Mouse (Mus musculus) MEL (cell line): ENCODE results near the gene Gpr85. TPM values are rescaled to one million over a fixed set of nuclear protein-coding genes. Genes with fewer than 3 reads are reported as not detected.
A peak's percentile ranks its signal among the peaks of the same experiment; 100 is the strongest.

Experiments
- DNase-seq: peaks from one replicate; pipeline ENCODE4 v3.0.0; 2011; ENCODE audit warnings: low read depth, low spot score
- H3K27ac ChIP-seq: 2 replicates; pipeline ENCODE4 v1.5.1; 2012; ENCODE audit warnings: low read depth, mild to moderate bottlenecking, control low read depth, low read length, moderate library complexity; ENCODE audit not compliant: control insufficient read depth
- H3K27me3 ChIP-seq, 2 experiments: fragments of 150-350 bp in 1 of 2; sonication (generic) in 1 of 2; 2 replicates each; pipeline ENCODE4 v1.6.1; 2012; ENCODE audit warnings: low read length in 2 of 2, mild to moderate bottlenecking in 2 of 2, improper control_type of control experiment in 1 of 2, moderate library complexity in 1 of 2; ENCODE audit not compliant: insufficient read depth in 2 of 2, control insufficient read depth in 1 of 2
- H3K36me3 ChIP-seq, 2 experiments: 2 replicates each; pipeline ENCODE4 v1.6.1; 2012 to 2014; ENCODE audit warnings: low read length in 2 of 2, improper control_type of control experiment in 1 of 2, inconsistent platforms in 1 of 2, mild to moderate bottlenecking in 1 of 2; ENCODE audit not compliant: insufficient read depth in 2 of 2, control insufficient read depth in 1 of 2
- H3K4me1 ChIP-seq, 2 experiments: fragments of 150-350 bp in 1 of 2; sonication (generic) in 1 of 2; 2 replicates each; pipeline ENCODE4 v1.6.1; 2012; ENCODE audit warnings: low read length in 2 of 2, improper control_type of control experiment in 1 of 2, mild to moderate bottlenecking in 1 of 2; ENCODE audit not compliant: insufficient read depth in 2 of 2, control insufficient read depth in 1 of 2
- H3K4me3 ChIP-seq, 2 experiments: fragments of 150-350 bp in 1 of 2; sonication (generic) in 1 of 2; 2 replicates each; pipeline ENCODE4 v1.5.1; 2012; ENCODE audit warnings: low read depth in 2 of 2, low read length in 2 of 2, mild to moderate bottlenecking in 2 of 2, moderate library complexity in 2 of 2, control low read depth in 1 of 2, improper control_type of control experiment in 1 of 2; ENCODE audit not compliant: control insufficient read depth in 1 of 2, insufficient read depth in 1 of 2
- H3K79me2 ChIP-seq: 2 replicates; pipeline ENCODE4 v1.6.1; 2012; ENCODE audit warnings: mild to moderate bottlenecking, low read length, moderate library complexity; ENCODE audit not compliant: control insufficient read depth, poor library complexity, insufficient read depth
- H3K9ac ChIP-seq: 2 replicates; pipeline ENCODE4 v1.6.1; 2012; ENCODE audit warnings: low read depth, mild to moderate bottlenecking, control low read depth, low read length, moderate library complexity; ENCODE audit not compliant: control insufficient read depth, poor library complexity, severe bottlenecking
- H3K9me3 ChIP-seq: fragments of 150-350 bp; sonication (generic); replicated peaks from 2 replicates; pipeline ENCODE4 v1.6.1; 2012; ENCODE audit warnings: mild to moderate bottlenecking, low read length, improper control_type of control experiment, moderate library complexity; ENCODE audit not compliant: insufficient read depth
- CHD2 ChIP-seq: IDR thresholded peaks from 2 replicates; pipeline ENCODE4 v1.6.1; 2011; ENCODE audit warnings: low read length, improper control_type of control experiment
- E2F4 ChIP-seq: IDR thresholded peaks from 2 replicates; pipeline ENCODE4 v1.6.1; 2011; ENCODE audit warnings: low read depth, low read length, improper control_type of control experiment, borderline replicate concordance
- ELF1 ChIP-seq: IDR thresholded peaks from 2 replicates; pipeline ENCODE4 v1.6.1; 2014; ENCODE audit warnings: low read depth, mild to moderate bottlenecking, inconsistent platforms, low read length, improper control_type of control experiment, moderate library complexity
- ETS1 ChIP-seq: IDR thresholded peaks from 2 replicates; pipeline ENCODE4 v1.6.1; 2012; ENCODE audit warnings: low read depth, mild to moderate bottlenecking, inconsistent platforms, low read length, improper control_type of control experiment, moderate library complexity
- GABPA ChIP-seq: IDR thresholded peaks from 2 replicates; pipeline ENCODE4 v1.6.1; 2012; ENCODE audit warnings: low read depth, mild to moderate bottlenecking, inconsistent platforms, low read length, improper control_type of control experiment, moderate library complexity
- GATA1 ChIP-seq: IDR thresholded peaks from 2 replicates; pipeline ENCODE4 v1.6.1; 2011; ENCODE audit warnings: low read depth, low read length, improper control_type of control experiment
- HCFC1 ChIP-seq: IDR thresholded peaks from 2 replicates; pipeline ENCODE4 v1.6.1; 2012; ENCODE audit warnings: low read depth, mild to moderate bottlenecking, inconsistent platforms, low read length, improper control_type of control experiment, moderate library complexity
- KAT2A ChIP-seq: conservative IDR thresholded peaks from 2 replicates; pipeline ENCODE4 v1.6.1; 2012; ENCODE audit warnings: low read depth, low read length, improper control_type of control experiment, inconsistent platforms
- MAFK ChIP-seq: IDR thresholded peaks from 2 replicates; pipeline ENCODE4 v1.6.1; 2011; ENCODE audit warnings: low read depth, mild to moderate bottlenecking, low read length, improper control_type of control experiment, borderline replicate concordance
- MAX ChIP-seq: IDR thresholded peaks from 2 replicates; pipeline ENCODE4 v1.6.1; 2011; ENCODE audit warnings: low read length, improper control_type of control experiment
- MAZ ChIP-seq: IDR thresholded peaks from 2 replicates; pipeline ENCODE4 v1.6.1; 2012; ENCODE audit warnings: low read depth, mild to moderate bottlenecking, inconsistent platforms, low read length, improper control_type of control experiment
- MEF2A ChIP-seq: IDR thresholded peaks from 2 replicates; pipeline ENCODE4 v1.6.1; 2014; ENCODE audit warnings: low read depth, mild to moderate bottlenecking, inconsistent platforms, low read length, improper control_type of control experiment; ENCODE audit not compliant: poor library complexity, insufficient replicate concordance, severe bottlenecking; ENCODE audit errors: extremely low read depth
- MYC ChIP-seq: IDR thresholded peaks from 2 replicates; pipeline ENCODE4 v1.6.1; 2011; ENCODE audit warnings: low read depth, mild to moderate bottlenecking, low read length, improper control_type of control experiment, moderate library complexity
- NELFE ChIP-seq: IDR thresholded peaks from 2 replicates; pipeline ENCODE4 v1.6.1; 2011; ENCODE audit warnings: low read depth, low read length, improper control_type of control experiment
- NRF1 ChIP-seq: IDR thresholded peaks from 2 replicates; pipeline ENCODE4 v1.6.1; 2014; ENCODE audit warnings: low read depth, mild to moderate bottlenecking, inconsistent platforms, low read length, improper control_type of control experiment, moderate library complexity; ENCODE audit not compliant: poor library complexity, insufficient read depth, severe bottlenecking
- POLR2A ChIP-seq, 2 experiments: IDR thresholded peaks; 2 replicates each; pipeline ENCODE4 v1.6.1; 2011 to 2012; ENCODE audit warnings: low read length in 2 of 2, mild to moderate bottlenecking in 2 of 2, control low read depth in 1 of 2, improper control_type of control experiment in 1 of 2, low read depth in 1 of 2, moderate library complexity in 1 of 2; ENCODE audit not compliant: control insufficient read depth in 1 of 2, insufficient read depth in 1 of 2, poor library complexity in 1 of 2
- POLR2AphosphoS2 ChIP-seq: IDR thresholded peaks from 2 replicates; pipeline ENCODE4 v1.6.1; 2011; ENCODE audit warnings: low read length, improper control_type of control experiment
- POLR2AphosphoS5 ChIP-seq: IDR thresholded peaks from 2 replicates; pipeline ENCODE4 v1.6.1; 2012; ENCODE audit warnings: low read depth, borderline replicate concordance, mild to moderate bottlenecking, inconsistent platforms, low read length, moderate library complexity, mixed read lengths
- SMC3 ChIP-seq: IDR thresholded peaks from 2 replicates; pipeline ENCODE4 v1.6.1; 2011; ENCODE audit warnings: low read depth, low read length, improper control_type of control experiment
- TBP ChIP-seq: IDR thresholded peaks from 2 replicates; pipeline ENCODE4 v1.8.0; 2011; ENCODE audit warnings: low read depth, low read length, improper control_type of control experiment
- UBTF ChIP-seq: IDR thresholded peaks from 2 replicates; pipeline ENCODE4 v1.6.1; 2012; ENCODE audit warnings: low read depth, mild to moderate bottlenecking, inconsistent platforms, low read length, improper control_type of control experiment, moderate library complexity, borderline replicate concordance; ENCODE audit not compliant: insufficient read depth
- USF1 ChIP-seq: IDR thresholded peaks from 2 replicates; pipeline ENCODE4 v1.6.1; 2014; ENCODE audit warnings: low read depth, mild to moderate bottlenecking, inconsistent platforms, low read length, improper control_type of control experiment, moderate library complexity
- USF2 ChIP-seq, 2 experiments: IDR thresholded peaks; 2 replicates each; pipeline ENCODE4 v1.6.1; 2011 to 2012; ENCODE audit warnings: improper control_type of control experiment in 2 of 2, low read length in 2 of 2, borderline replicate concordance in 1 of 2, inconsistent platforms in 1 of 2, low read depth in 1 of 2, mild to moderate bottlenecking in 1 of 2; ENCODE audit not compliant: insufficient read depth in 1 of 2
- ZC3H11A ChIP-seq: IDR thresholded peaks from 2 replicates; pipeline ENCODE4 v1.6.1; 2012; ENCODE audit warnings: low read depth, mild to moderate bottlenecking, inconsistent platforms, low read length, improper control_type of control experiment
- ZKSCAN1 ChIP-seq: IDR thresholded peaks from 2 replicates; pipeline ENCODE4 v1.6.1; 2012; ENCODE audit warnings: low read depth, mild to moderate bottlenecking, inconsistent platforms, low read length, improper control_type of control experiment, moderate library complexity
- ZNF384 ChIP-seq: IDR thresholded peaks from 2 replicates; pipeline ENCODE4 v1.6.1; 2012; ENCODE audit warnings: low read depth, mild to moderate bottlenecking, inconsistent platforms, low read length, improper control_type of control experiment
- polyA plus RNA-seq, 2 experiments: library from polyadenylated mRNA; stranded (reverse) in 1 of 2; unstranded in 1 of 2; fragments of >175 nt in 1 of 2; fragments of >200 nt in 1 of 2; gene quantifications; 2 replicates each; pipeline versions ENCODE4 v1.2.1 to v1.2.4; 2012; ENCODE audit warnings: low replicate concordance in 2 of 2, low read depth in 1 of 2; ENCODE audit not compliant: insufficient read length in 2 of 2, insufficient read depth in 1 of 2, missing spikeins in 1 of 2
- total RNA-seq: library from RNA; depleted of rRNA; stranded (reverse); fragments of 300-350 nt; gene quantifications from 2 replicates; pipeline ENCODE4 v1.2.3, GENCODE M21; 2012

The Gpr85 gene
- total and polyA plus RNA-seq, 3 experiments, result not detected

GRCm38 (mm10) chr6:13870289-13870741 lies 30.6 kb upstream of the Gpr85 start:
- peak overlapping the region; percentile 81 for H3K9ac ChIP-seq
- peaks cover 0 to 11% of the 10 kb centered on the region in 2 experiments; a peak in 2 of 4 replicates for H3K36me3 ChIP-seq
- peak; percentile 37 for DNase-seq
- peaks cover 2% of the 10 kb centered on the region; the same call in 1 of the 2 replicates for H3K79me2 ChIP-seq
- peak overlapping the region; percentile 51 to 74 for H3K4me3 ChIP-seq
- H3K9me3 ChIP-seq, result no peaks in the 10 kb centered on the region
- peak overlapping the region; percentile 58 for H3K27ac ChIP-seq
- TF ChIP-seq ZNF384 (no peak), ZC3H11A (no peak), MAX (no peak), TBP (no peak), MAZ (no peak), MEF2A (no peak)
- H3K27me3 ChIP-seq, result no peaks in the 10 kb centered on the region
- H3K4me1 ChIP-seq, result peaks cover 0 to 6% of the 10 kb centered on the region in 2 experiments; a peak in 3 of 4 replicates

GRCm38 (mm10) chr6:13860596-13860995 lies 20.9 kb upstream of the Gpr85 start:
- H3K4me3 ChIP-seq, result no peak overlapping the region

GRCm38 (mm10) chr6:13859877-13860585 lies 20.3 kb upstream of the Gpr85 start:
- no peak overlapping the region for H3K9ac ChIP-seq
- H3K27ac ChIP-seq, result no peak overlapping the region
- H3K79me2 ChIP-seq, result no peaks in the 10 kb centered on the region
- peak; percentile 52 for DNase-seq
- no peaks in the 10 kb centered on the region; a peak in 1 of 4 replicates for H3K36me3 ChIP-seq
- H3K4me3 ChIP-seq, result no peak overlapping the region
- H3K27me3 ChIP-seq, result no peaks in the 10 kb centered on the region
- no peaks in the 10 kb centered on the region for H3K4me1 ChIP-seq
- H3K9me3 ChIP-seq, result no peaks in the 10 kb centered on the region
- TF ChIP-seq CHD2 (no peak), POLR2AphosphoS5 (no peak), USF1 (no peak), MAX (no peak), MAFK (no peak), SMC3 (no peak), GABPA (no peak), HCFC1 (no peak), ETS1 (no peak), MEF2A (no peak), MYC (no peak), E2F4 (no peak), GATA1 (no peak), MAZ (no peak), USF2 (IDR thresholded peaks at IDR 0.05; ENCODE audit: borderline replicate concordance in 1 of 2, insufficient read depth in 1 of 2, low read depth in 1 of 2, low read length in 2 of 2) (no peak)

More at GRCm38 (mm10) chr6:13860596-13860995, 20.9 kb upstream of the Gpr85 start:
- no peaks in the 10 kb centered on the region for H3K9me3 ChIP-seq
- H3K79me2 ChIP-seq, result no peaks in the 10 kb centered on the region
- H3K36me3 ChIP-seq, result no peaks in the 10 kb centered on the region; a peak in 1 of 4 replicates
- no peaks in the 10 kb centered on the region for H3K27me3 ChIP-seq
- no peaks in the 10 kb centered on the region for H3K4me1 ChIP-seq
- H3K27ac ChIP-seq, result no peak overlapping the region
- no peak for TF ChIP-seq NRF1
- TF ChIP-seq ZNF384, result no peak
- no peak for TF ChIP-seq NELFE
- no peak for TF ChIP-seq HCFC1
- TF ChIP-seq POLR2A (IDR thresholded peaks at IDR 0.05; ENCODE audit: control insufficient read depth in 1 of 2, insufficient read depth in 1 of 2, low read depth in 1 of 2, low read length in 2 of 2, poor library complexity in 1 of 2), result no peak
- TF ChIP-seq USF1, result no peak
- no peak for TF ChIP-seq KAT2A
- TF ChIP-seq GATA1, result no peak
- TF ChIP-seq MAFK, result no peak
- no peak for TF ChIP-seq ZKSCAN1
- TF ChIP-seq ELF1, result no peak
- TF ChIP-seq MAZ, result no peak
- TF ChIP-seq GABPA, result no peak
- no peak for TF ChIP-seq UBTF
- TF ChIP-seq POLR2AphosphoS2, result no peak
- no peak overlapping the region for H3K9ac ChIP-seq
- DNase-seq, result no peak
